In the genomic region with DNA sequence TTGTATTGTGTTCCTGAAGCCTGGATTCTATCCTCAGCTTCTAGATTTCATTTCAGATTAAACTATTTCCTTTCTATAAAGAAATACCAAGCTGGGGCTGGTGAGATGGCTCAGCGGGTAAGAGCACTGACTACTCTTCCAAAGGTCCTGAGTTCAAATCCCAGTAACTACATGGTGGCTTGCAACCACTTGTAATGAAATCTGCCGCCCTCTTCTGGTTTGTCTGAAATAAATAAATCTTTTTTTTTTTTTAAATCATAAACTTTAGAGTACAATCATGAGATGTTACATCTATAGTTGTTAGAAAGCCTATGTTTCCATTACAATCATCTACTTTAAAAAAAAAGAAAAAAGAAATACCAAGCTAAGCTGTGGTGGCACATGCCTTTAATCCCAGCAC, we compare ENCODE assay signal across 33 mouse cellular contexts. TPM values are rescaled to one million over a fixed set of nuclear protein-coding genes. Genes with fewer than 3 reads are reported as not detected.
DNase-seq lines count a peak whose midpoint lies in the region; ATAC-seq and TF ChIP-seq lines count a peak whose summit lies in the region.
"Had no signal": no experiment of that assay in that cellular context is flagged by ENCODE, and none has a peak within 500 bp of the region (broad histone marks: within the 10 kb centered on the region; RNA-seq: fewer than 3 reads in every experiment).

No protein-coding gene starts in this region.

- 87% methylated on average over 2 of the region's 2 CpGs for WGBS in stomach, postnatal 0 days

- H3K36me3 ChIP-seq in stomach, postnatal 0 days (ENCODE audit: control insufficient read depth, insufficient read depth, low read length): peaks cover 7% of the 10 kb centered on the region; the same call in 1 of the 2 replicates

- TF ChIP-seq CTCF in layer of hippocampus, adult 2 months (conservative IDR thresholded peaks at IDR 0.05): peak; percentile 24; the same call in 1 of the 2 replicates
- TF ChIP-seq CTCF in stomach, postnatal 0 days (IDR thresholded peaks at IDR 0.05; ENCODE audit: low read depth): 0 out of 2 replicates have a peak, but pooled peaks have one; percentile 4

- no peak overlapping the region for H3K4me2 ChIP-seq in stomach, postnatal 0 days (replicated peaks; ENCODE audit: low read depth)
- H3K4me2 ChIP-seq: embryonic facial prominence, embryonic 13.5 days; forebrain, embryonic 13.5 days; heart, embryonic 12.5 days; heart, embryonic 15.5 days; hindbrain, embryonic 13.5 days; intestine, embryonic 15.5 days had no signal

- H3K9ac ChIP-seq in stomach, postnatal 0 days (ENCODE audit: low read length): no peak overlapping the region
- H3K9ac ChIP-seq: embryonic facial prominence, embryonic 13.5 days; forebrain, embryonic 13.5 days; heart, embryonic 12.5 days; heart, embryonic 15.5 days; hindbrain, embryonic 13.5 days; intestine, embryonic 15.5 days had no signal

- H3K4me3 ChIP-seq in layer of hippocampus, adult 2 months: no peak overlapping the region
- H3K4me3 ChIP-seq in stomach, postnatal 0 days (ENCODE audit: low read depth, low read length): no peak overlapping the region
- H3K4me3 ChIP-seq: embryonic facial prominence, embryonic 10.5 days; embryonic facial prominence, embryonic 13.5 days; erythroblast, embryonic 14.5 days; forebrain, embryonic 13.5 days; gastrocnemius, adult 2 months; heart, embryonic 12.5 days; heart, embryonic 15.5 days; hindbrain, embryonic 10.5 days; hindbrain, embryonic 13.5 days; intestine, embryonic 15.5 days had no signal

- no peaks in the 10 kb centered on the region for H3K4me1 ChIP-seq in stomach, postnatal 0 days (replicated peaks; ENCODE audit: control insufficient read depth, insufficient read depth)
- H3K4me1 ChIP-seq: embryonic facial prominence, embryonic 10.5 days; embryonic facial prominence, embryonic 13.5 days; forebrain, embryonic 13.5 days; heart, embryonic 12.5 days; heart, embryonic 15.5 days; hindbrain, embryonic 10.5 days; hindbrain, embryonic 13.5 days; intestine, embryonic 15.5 days had no signal

- TF ChIP-seq EP300 in stomach, postnatal 0 days (optimal IDR thresholded peaks at IDR 0.05): no peak

- no peaks in the 10 kb centered on the region for H3K9me3 ChIP-seq in stomach, postnatal 0 days (ENCODE audit: control insufficient read depth, low read length)
- H3K9me3 ChIP-seq: embryonic facial prominence, embryonic 10.5 days; embryonic facial prominence, embryonic 13.5 days; forebrain, embryonic 13.5 days; heart, embryonic 12.5 days; heart, embryonic 15.5 days; hindbrain, embryonic 10.5 days; hindbrain, embryonic 13.5 days; intestine, embryonic 15.5 days had no signal

- DNase-seq in heart, adult 11 months: peak; percentile 50
- DNase-seq in heart, adult 18-20 months: no peak
- no peak for DNase-seq in layer of hippocampus, adult 2 months (ENCODE audit: low spot score in 2 of 2)
- no peak for DNase-seq in layer of hippocampus, adult 8-10 months (ENCODE audit: low spot score in 2 of 2)
- DNase-seq in stomach, postnatal 0 days (ENCODE audit: low spot score): no peak
- DNase-seq in urinary bladder, adult 18-20 months (ENCODE audit: low spot score in 2 of 2): no peak
- DNase-seq: adrenal gland, adult 2 months; adrenal gland, postnatal 14 days; cerebellum, adult 11 months; cerebellum, adult 2 months; cerebellum, adult 9-11 months; cerebellum, postnatal 25 days; embryo, embryonic 11 days; gastrocnemius, adult 2 months; gastrocnemius, postnatal 14 days; heart, postnatal 10 days; heart, postnatal 36 days; kidney, adult 11 months had no signal

- ATAC-seq in stomach, postnatal 0 days (ENCODE audit: low FRiP score, low TSS enrichment): no peak
- ATAC-seq: forebrain, embryonic 13.5 days; forebrain, embryonic 16.5 days; hindbrain, embryonic 16.5 days; intestine, embryonic 15.5 days had no signal

- H3K27me3 ChIP-seq in stomach, postnatal 0 days (ENCODE audit: control insufficient read depth, insufficient read depth, low read length): no peaks in the 10 kb centered on the region
- H3K27me3 ChIP-seq: embryonic facial prominence, embryonic 13.5 days; forebrain, embryonic 13.5 days; heart, embryonic 12.5 days; heart, embryonic 15.5 days; hindbrain, embryonic 13.5 days; intestine, embryonic 15.5 days had no signal

- no peak overlapping the region for H3K27ac ChIP-seq in layer of hippocampus, adult 2 months
- no peak overlapping the region for H3K27ac ChIP-seq in stomach, postnatal 0 days (replicated peaks)
- H3K27ac ChIP-seq: embryonic facial prominence, embryonic 10.5 days; embryonic facial prominence, embryonic 13.5 days; forebrain, embryonic 13.5 days; gastrocnemius, adult 2 months; heart, embryonic 15.5 days; hindbrain, embryonic 10.5 days; hindbrain, embryonic 13.5 days; intestine, embryonic 15.5 days had no signal

RNA-seq across cellular contexts. Expression of gene Rab5a, which starts 23.9 kb away (rescaled TPM):
- total RNA-seq in heart, adult 18-20 months (2021): 10 to 100 TPM; 48.6 to 50.3 TPM
- total RNA-seq in layer of hippocampus, adult 2 months (2021): 100 to 1,000 TPM; 115 to 116 TPM
- 100 to 1,000 TPM; 110 to 124 (median 117) TPM for total RNA-seq in layer of hippocampus, adult 8-10 months (2022)
- polyA plus RNA-seq in stomach, postnatal 0 days (2015; fragmentation: Nextera tagmentation; extraction: Ambion mirVana): 108 and 109 TPM in 2 replicates

RNA-seq across cellular contexts. Expression of gene Pp2d1, which starts 36.3 kb away (rescaled TPM):
- total RNA-seq in heart, adult 18-20 months (2021): not detected
- not detected for total RNA-seq in layer of hippocampus, adult 2 months (2021)
- total RNA-seq in layer of hippocampus, adult 8-10 months (2022): not detected
- 0.12 and 0.22 TPM in 2 replicates for polyA plus RNA-seq in stomach, postnatal 0 days (2015; fragmentation: Nextera tagmentation; extraction: Ambion mirVana)
- total RNA-seq: adrenal gland, adult 2 months; adrenal gland, postnatal 14 days; adrenal gland, postnatal 4 days; common myeloid progenitor, adult 5-6 weeks; gastrocnemius, adult 2 months; gastrocnemius, postnatal 14 days; gastrocnemius, postnatal 4 days; heart, adult 8-10 months; heart, postnatal 10 days; heart, postnatal 36 days had no signal
- polyA plus RNA-seq: adrenal gland, adult 2 months; cerebellum, adult 2 months; erythroblast, embryonic 14.5 days had no signal

RNA-seq across cellular contexts. Expression of gene Efhb, which starts 39.8 kb away (rescaled TPM):
- under 1 TPM in 1 of 2 experiments, not detected in 1; 0.10 TPM for total RNA-seq in heart, adult 18-20 months (2021)
- total RNA-seq in layer of hippocampus, adult 2 months (2021): under 1 TPM; 0.25 to 0.44 TPM
- total RNA-seq in layer of hippocampus, adult 8-10 months (2022): under 1 TPM; 0.28 to 0.83 (median 0.57) TPM
- 0.44 and 0.46 TPM in 2 replicates for polyA plus RNA-seq in stomach, postnatal 0 days (2015; fragmentation: Nextera tagmentation; extraction: Ambion mirVana)
- total RNA-seq: common myeloid progenitor, adult 5-6 weeks had no signal
- polyA plus RNA-seq: erythroblast, embryonic 14.5 days had no signal
